Mouse (Mus musculus): ENCODE results near the gene Ppp2r3a. TPM values are rescaled to one million over a fixed set of nuclear protein-coding genes. Genes with fewer than 3 reads are reported as not detected.
A peak's percentile ranks its signal among the peaks of the same experiment; 100 is the strongest.

Ppp2r3a gene
- polyA plus RNA-seq, 1 experiment from 2014 or later: 2.2 TPM

DNA sequence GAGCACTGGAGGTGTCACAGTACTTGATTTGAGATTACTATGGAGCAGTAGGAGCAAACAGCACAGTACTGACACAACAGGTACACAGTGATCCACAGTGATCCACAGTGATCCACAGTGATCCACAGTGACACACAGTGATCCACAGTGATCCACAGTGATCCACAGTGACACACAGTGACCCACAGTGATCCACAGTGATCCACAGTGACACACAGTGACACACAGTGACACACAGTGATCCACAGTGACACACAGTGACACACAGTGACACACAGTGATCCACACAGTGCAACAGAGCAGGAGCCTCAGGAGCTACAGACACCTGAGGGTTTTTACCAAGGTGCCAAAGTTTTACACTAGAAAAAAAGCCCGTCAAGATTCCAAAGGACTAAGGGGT is 154.1 kb downstream of the Ppp2r3a start:
- no peak overlapping the region for H3K27ac ChIP-seq
- H3K36me3 ChIP-seq: peaks cover 40% of the 10 kb centered on the region
- no peak for DNase-seq
- no peak overlapping the region for H3K9ac ChIP-seq
- H3K4me3 ChIP-seq (replicated peaks): no peak overlapping the region
- 64% methylated on average over 1 of the region's 1 CpGs for WGBS (ENCODE audit: insufficient replicate concordance)
- no peaks in the 10 kb centered on the region for H3K9me3 ChIP-seq (replicated peaks)
- H3K4me1 ChIP-seq (replicated peaks): peaks cover 25% of the 10 kb centered on the region
- no peaks in the 10 kb centered on the region for H3K27me3 ChIP-seq
- no peak overlapping the region for H3K4me2 ChIP-seq
- ATAC-seq (ENCODE audit: low read depth): no peak

DNA sequence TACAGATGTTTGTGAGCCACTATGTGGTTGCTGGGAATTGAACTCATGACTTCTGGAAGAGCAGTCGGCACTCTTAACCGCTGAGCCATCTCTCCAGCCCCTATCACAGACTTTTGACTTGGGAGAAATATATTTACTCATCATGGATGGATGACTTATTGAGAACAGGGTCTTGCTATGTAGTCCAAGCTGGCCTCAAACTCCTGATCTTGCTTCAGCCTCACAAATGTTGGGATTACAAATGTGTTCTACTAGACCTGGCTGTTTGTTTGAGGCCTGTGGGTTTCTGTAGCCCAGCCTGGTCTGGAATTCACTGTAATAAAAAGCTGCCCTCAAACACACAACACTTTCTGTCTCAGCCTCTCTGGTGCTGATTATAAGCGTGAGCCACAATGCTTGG is 155.1 kb downstream of the Ppp2r3a start:
- WGBS (ENCODE audit: insufficient replicate concordance): 92% methylated on average over 3 of the region's 3 CpGs
- Histone ChIP-seq H3K36me3 (peaks cover 35% of the 10 kb centered on the region), H3K27ac (no peak overlapping the region), H3K9ac (no peak overlapping the region), H3K9me3 (replicated peaks) (no peaks in the 10 kb centered on the region), H3K4me2 (no peak overlapping the region), H3K4me3 (replicated peaks) (no peak overlapping the region), H3K27me3 (no peaks in the 10 kb centered on the region), H3K4me1 (replicated peaks) (peaks cover 23% of the 10 kb centered on the region)
- no peak for DNase-seq
- ATAC-seq (ENCODE audit: low read depth): no peak

DNA sequence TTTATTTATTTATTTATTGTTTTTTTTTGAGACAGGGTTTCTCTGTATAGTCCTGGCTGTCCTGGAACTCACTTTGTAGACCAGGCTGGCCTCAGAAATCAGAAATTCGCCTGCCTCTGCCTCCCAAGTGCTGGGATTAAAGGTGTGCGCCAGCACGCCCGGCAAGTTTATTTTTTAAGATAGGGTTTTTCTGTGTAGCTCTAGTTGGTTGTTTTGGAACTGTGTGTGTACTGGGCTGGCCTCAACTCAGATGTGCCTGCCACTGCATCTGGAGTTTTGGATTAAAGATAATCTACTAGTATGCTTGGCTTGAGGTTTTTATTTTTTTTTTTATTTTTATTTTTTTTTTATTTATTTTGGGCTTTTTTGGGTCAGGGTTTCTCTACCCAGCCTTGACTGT is 156.2 kb downstream of the Ppp2r3a start:
- Histone ChIP-seq H3K4me1 (replicated peaks) (peaks cover 22% of the 10 kb centered on the region), H3K4me3 (replicated peaks) (no peak overlapping the region), H3K27ac (no peak overlapping the region), H3K4me2 (no peak overlapping the region), H3K9me3 (replicated peaks) (no peaks in the 10 kb centered on the region), H3K36me3 (peaks cover 24% of the 10 kb centered on the region), H3K9ac (no peak overlapping the region), H3K27me3 (no peaks in the 10 kb centered on the region)
- WGBS (ENCODE audit: insufficient replicate concordance): 77% methylated on average over 4 of the region's 4 CpGs
- DNase-seq: no peak
- ATAC-seq (ENCODE audit: low read depth): no peak

DNA sequence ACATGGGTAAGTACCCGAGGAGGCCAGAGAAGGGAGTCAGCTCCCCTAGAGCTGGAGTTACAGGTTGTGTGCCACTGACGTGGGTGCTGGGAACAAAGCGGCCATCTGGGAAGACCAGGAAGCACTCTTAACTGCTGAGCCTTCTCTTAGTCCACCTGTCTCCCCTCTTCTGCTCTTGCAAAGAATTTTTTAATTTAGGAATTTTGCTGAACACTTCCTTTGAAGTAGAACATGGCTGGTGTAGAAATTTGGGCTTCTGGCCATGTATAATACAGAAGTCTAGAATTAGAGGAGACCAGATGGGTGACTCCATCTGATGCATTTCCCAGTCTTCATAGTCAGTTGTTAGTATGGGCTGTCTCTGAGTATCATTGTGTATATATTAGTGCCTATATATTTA is 167.9 kb downstream of the Ppp2r3a start:
- Histone ChIP-seq H3K9me3 (replicated peaks) (no peaks in the 10 kb centered on the region), H3K4me2 (no peak overlapping the region), H3K36me3 (peaks cover 11% of the 10 kb centered on the region), H3K27ac (no peak overlapping the region), H3K27me3 (no peaks in the 10 kb centered on the region), H3K4me3 (replicated peaks) (no peak overlapping the region), H3K9ac (no peak overlapping the region), H3K4me1 (replicated peaks) (peaks cover 36% of the 10 kb centered on the region)
- no peak for ATAC-seq (ENCODE audit: low read depth)
- no peak for DNase-seq
- 70% methylated on average over 3 of the region's 3 CpGs for WGBS (ENCODE audit: insufficient replicate concordance)

DNA sequence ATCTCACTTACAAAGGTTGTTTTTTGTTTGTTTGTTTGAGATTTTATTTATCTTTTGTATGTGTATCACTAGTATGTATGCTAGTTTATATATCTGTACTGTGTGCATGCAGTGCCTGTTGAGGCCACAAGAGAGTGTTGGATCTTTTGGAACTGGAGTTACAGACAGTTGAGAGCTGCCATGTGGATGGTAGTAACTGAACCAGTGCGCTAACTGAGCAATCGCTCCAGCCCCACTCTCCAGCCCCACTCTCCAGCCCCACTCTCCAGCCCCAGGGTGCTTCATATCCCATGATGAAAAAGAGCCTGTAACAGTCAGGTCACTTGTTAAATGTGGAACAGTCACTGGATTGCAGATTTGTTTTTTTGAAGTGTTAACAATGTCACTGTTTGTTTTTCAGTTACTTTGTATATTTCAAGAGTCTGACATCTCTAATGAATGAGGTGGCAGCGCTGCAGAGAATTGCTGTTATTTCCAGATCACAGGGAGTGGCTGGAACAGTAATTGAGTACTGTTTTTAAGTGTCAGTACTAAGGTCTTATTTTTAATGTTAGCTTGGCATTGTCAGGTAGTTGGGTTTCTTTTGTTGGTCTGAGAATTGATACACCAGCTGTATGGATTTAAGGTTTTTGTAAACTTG is 171.4 kb downstream of the Ppp2r3a start:
- H3K4me2 ChIP-seq: peak overlapping the region; percentile 21; the same call in 1 of the 2 replicates
- peaks cover 11% of the 10 kb centered on the region for H3K36me3 ChIP-seq
- H3K27ac ChIP-seq: peak overlapping the region; percentile 9; the same call in 1 of the 2 replicates
- DNase-seq: no peak
- no peak overlapping the region for H3K9ac ChIP-seq
- H3K4me3 ChIP-seq (replicated peaks): no peak overlapping the region
- ATAC-seq (ENCODE audit: low read depth): no peak
- H3K4me1 ChIP-seq (replicated peaks): peaks cover 55% of the 10 kb centered on the region
- 81% methylated on average over 3 of the region's 3 CpGs for WGBS (ENCODE audit: insufficient replicate concordance)
- no peaks in the 10 kb centered on the region for H3K9me3 ChIP-seq (replicated peaks)
- H3K27me3 ChIP-seq: no peaks in the 10 kb centered on the region

DNA sequence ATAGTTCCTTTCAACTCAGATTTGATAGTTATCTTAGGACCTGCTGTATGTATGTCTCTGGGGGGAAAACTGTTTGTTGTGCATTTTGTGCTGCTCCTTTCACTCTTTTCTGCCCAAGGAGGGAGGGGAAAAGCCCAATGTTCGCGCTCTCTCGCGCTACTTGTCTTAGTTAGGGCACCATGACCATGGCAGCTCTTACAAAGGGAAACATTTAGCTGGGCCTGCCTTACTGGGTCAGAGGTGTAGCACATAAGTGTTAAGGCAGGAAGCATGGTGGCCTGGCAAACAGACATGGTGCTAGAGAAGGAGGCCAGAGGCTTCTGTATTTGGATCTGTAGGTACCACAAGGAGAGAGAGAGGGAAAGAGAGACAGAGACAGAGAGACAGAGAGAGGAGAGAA is 173.0 kb downstream of the Ppp2r3a start:
- 64% methylated on average over 4 of the region's 4 CpGs for WGBS (ENCODE audit: insufficient replicate concordance)
- no peak for ATAC-seq (ENCODE audit: low read depth)
- H3K27ac ChIP-seq: peak overlapping the region; percentile 51
- H3K36me3 ChIP-seq: peaks cover 9% of the 10 kb centered on the region
- peaks cover 47% of the 10 kb centered on the region for H3K4me1 ChIP-seq (replicated peaks)
- H3K4me3 ChIP-seq (replicated peaks): peak overlapping the region; percentile 90
- H3K9me3 ChIP-seq (replicated peaks): no peaks in the 10 kb centered on the region
- H3K4me2 ChIP-seq: peak overlapping the region; percentile 69
- H3K27me3 ChIP-seq: no peaks in the 10 kb centered on the region
- H3K9ac ChIP-seq: peak overlapping the region; percentile 55
- no peak for DNase-seq

DNA sequence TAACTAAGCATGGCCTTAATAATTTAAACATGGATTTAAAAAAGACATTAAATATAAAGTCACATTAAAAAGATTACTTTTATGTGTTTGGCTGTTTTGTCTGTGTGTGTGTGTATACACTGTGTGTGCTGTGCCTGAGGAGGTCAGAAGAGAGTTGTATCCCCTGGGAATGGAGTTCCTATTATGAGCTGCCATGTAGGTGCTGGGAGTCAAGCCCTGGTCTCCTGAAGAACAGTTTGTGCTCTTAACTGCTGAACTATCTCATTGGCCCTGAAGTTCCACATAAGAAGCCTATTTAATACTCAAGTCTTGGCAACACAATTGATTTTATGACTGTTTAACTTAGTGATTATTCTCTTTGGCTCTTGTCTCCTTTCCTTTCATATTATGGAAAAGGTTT is 174.1 kb downstream of the Ppp2r3a start:
- H3K27me3 ChIP-seq: no peaks in the 10 kb centered on the region
- peaks cover 7% of the 10 kb centered on the region for H3K36me3 ChIP-seq
- H3K4me1 ChIP-seq (replicated peaks): peaks cover 53% of the 10 kb centered on the region
- ATAC-seq (ENCODE audit: low read depth): no peak
- H3K4me3 ChIP-seq (replicated peaks): peak overlapping the region; percentile 90
- peak overlapping the region; percentile 94 for H3K4me2 ChIP-seq
- DNase-seq: no peak
- peak overlapping the region; percentile 99; the same call in 1 of the 2 replicates for H3K27ac ChIP-seq
- H3K9ac ChIP-seq: peak overlapping the region; percentile 96
- H3K9me3 ChIP-seq (replicated peaks): no peaks in the 10 kb centered on the region

DNA sequence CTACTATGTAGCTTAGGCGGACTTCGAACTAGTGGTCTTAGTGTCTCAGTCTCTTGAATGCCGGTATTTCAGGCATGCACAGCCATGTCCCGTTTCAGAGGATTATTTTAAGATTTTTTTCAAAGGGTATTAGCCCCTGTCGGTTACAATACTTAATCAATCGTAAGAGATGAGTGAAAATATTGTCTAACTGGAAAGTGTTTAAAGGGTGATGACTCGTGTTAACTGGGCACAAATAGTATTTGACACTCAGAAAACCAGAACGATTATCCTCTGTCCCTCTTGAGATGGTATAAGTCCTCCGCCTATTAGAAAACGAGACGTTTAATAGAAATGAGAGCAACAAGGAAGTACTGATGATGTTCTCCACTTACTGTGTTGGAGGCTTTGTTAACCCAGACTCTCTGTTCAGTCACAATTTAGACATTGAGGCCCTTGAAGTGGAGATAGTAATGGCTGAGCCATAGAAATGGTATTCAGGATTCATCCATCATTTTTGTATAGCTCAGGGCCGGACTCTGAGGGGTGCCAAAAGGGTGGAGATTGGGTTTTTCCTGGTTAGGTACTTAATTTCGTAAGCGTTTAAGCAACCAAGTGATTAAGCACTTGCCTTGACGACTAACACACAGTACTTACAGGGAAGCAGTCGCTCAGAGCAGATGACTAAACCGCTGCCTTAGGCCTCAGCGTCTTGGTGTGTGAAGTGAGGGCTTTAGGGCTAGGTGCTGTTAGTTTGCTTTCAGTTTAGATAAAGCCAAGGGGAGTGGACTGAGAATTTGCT is 175.3 kb downstream of the Ppp2r3a start:
- Histone ChIP-seq H3K4me3 (replicated peaks) (peak overlapping the region; percentile 90), H3K27ac (peak overlapping the region; percentile 99), H3K4me2 (peak overlapping the region; percentile 94), H3K27me3 (no peaks in the 10 kb centered on the region), H3K4me1 (replicated peaks) (peaks cover 53% of the 10 kb centered on the region), H3K36me3 (peaks cover 7% of the 10 kb centered on the region), H3K9ac (peak overlapping the region; percentile 96), H3K9me3 (replicated peaks) (no peaks in the 10 kb centered on the region)
- WGBS (ENCODE audit: insufficient replicate concordance): under 1% methylated on average over 18 of the region's 18 CpGs
- ATAC-seq (ENCODE audit: low read depth): no peak
- DNase-seq: no peak

DNA sequence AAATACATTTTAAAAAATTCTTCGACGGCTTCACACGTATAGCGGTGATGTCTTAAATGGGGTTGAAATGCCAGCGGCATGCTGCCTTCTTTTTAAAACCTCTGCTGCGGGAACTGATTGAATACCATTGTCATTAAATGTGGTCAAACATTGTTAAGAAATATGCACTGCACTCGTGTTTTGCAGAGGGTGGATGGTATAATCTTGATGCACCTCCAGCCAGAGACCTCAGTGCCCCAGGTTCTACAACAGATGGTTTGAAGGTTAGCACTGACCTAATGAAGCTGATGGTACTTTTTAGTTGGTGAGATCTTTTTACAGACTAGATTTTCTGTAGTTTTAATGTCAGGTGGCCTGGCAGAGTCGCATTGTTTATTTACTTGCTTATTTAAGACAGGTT is 175.9 kb downstream of the Ppp2r3a start:
- H3K27me3 ChIP-seq: no peaks in the 10 kb centered on the region
- H3K9ac ChIP-seq: peak overlapping the region; percentile 96
- DNase-seq: no peak
- H3K9me3 ChIP-seq (replicated peaks): no peaks in the 10 kb centered on the region
- peaks cover 5% of the 10 kb centered on the region for H3K36me3 ChIP-seq
- H3K4me2 ChIP-seq: peak overlapping the region; percentile 94
- no peak for ATAC-seq (ENCODE audit: low read depth)
- H3K27ac ChIP-seq: peak overlapping the region; percentile 99
- H3K4me1 ChIP-seq (replicated peaks): peaks cover 48% of the 10 kb centered on the region
- under 1% methylated on average over 8 of the region's 8 CpGs for WGBS (ENCODE audit: insufficient replicate concordance)
- peak overlapping the region; percentile 90 for H3K4me3 ChIP-seq (replicated peaks)

DNA sequence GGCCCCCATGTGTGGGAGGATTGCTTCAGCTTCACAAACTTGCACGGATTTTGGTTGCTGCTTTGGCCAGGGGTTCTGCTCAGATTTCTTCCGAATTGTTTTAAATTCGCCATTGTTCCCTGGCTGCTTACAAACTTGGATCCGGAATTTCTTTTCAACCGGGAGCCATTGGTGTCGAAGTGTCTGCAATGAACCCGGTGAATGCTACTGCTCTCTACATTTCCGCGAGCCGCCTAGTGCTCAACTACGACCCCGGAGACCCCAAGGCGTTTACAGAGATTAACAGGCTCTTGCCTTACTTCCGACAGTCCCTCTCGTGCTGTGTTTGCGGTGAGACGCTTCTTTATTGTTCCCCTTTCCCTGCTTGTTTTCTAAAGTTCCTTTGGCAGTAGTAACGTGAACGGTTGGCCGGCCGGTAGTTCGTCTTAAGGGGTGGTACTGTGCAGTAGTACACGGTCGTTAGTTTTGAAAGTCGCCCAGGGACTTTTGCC is 176.5 kb downstream of the Ppp2r3a start:
- H3K9me3 ChIP-seq (replicated peaks): no peaks in the 10 kb centered on the region
- DNase-seq: no peak
- H3K36me3 ChIP-seq: peaks cover 2% of the 10 kb centered on the region
- H3K4me3 ChIP-seq (replicated peaks): peak overlapping the region; percentile 90
- peak overlapping the region; percentile 96 for H3K9ac ChIP-seq
- H3K27me3 ChIP-seq: no peaks in the 10 kb centered on the region
- WGBS (ENCODE audit: insufficient replicate concordance): under 1% methylated on average over 25 of the region's 25 CpGs
- H3K27ac ChIP-seq: peak overlapping the region; percentile 99
- peak overlapping the region; percentile 94 for H3K4me2 ChIP-seq
- peaks cover 45% of the 10 kb centered on the region for H3K4me1 ChIP-seq (replicated peaks)
- no peak for ATAC-seq (ENCODE audit: low read depth)

DNA sequence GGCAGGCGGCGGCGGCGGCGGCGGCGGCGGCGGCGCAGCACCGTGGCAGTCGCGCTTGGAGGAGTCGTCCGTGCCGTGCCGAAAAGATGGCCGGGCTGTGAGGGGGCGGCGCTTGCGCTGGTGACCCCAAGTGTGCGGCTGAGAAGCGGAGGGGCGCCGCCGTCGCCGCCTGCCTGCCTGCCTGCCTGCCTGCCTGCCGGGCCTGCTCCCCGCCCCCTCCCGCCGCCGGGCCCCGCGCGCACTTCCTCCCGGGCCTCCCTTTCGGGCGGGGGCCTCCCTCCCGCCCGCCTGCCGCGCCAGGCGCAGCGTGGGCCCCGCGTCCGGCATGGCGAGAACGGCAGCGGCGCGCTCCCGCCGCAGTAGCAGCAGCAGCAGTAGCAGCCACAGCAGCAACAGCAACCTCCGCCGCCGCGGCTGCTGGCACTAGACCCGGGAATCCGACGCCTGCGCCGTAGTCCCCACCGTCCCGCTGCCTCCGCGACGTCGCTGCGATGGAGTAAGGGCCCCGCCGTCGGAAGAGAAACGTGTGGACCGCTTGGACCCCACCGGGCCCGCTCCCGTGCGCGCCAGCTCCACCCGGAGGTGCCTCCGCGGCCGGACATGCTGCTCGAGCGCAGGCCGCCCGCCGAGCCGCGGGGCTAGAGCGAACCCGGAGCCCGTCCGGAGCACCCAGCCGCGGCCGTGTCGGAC is 177.1 kb downstream of the Ppp2r3a start:
- under 1% methylated on average over 93 of the region's 100 CpGs for WGBS (ENCODE audit: insufficient replicate concordance)

More for the DNA sequence above, 177.1 kb downstream of the Ppp2r3a start:
- H3K4me1 ChIP-seq (replicated peaks): peaks cover 38% of the 10 kb centered on the region
- no peaks in the 10 kb centered on the region for H3K9me3 ChIP-seq (replicated peaks)
- no peaks in the 10 kb centered on the region for H3K27me3 ChIP-seq
- DNase-seq: peak; percentile 74
- H3K27ac ChIP-seq: peak overlapping the region; percentile 99
- peak; percentile 60 for ATAC-seq (ENCODE audit: low read depth)
- H3K4me3 ChIP-seq (replicated peaks): peak overlapping the region; percentile 90
- H3K4me2 ChIP-seq: peak overlapping the region; percentile 94
- H3K9ac ChIP-seq: peak overlapping the region; percentile 96
- H3K36me3 ChIP-seq: no peaks in the 10 kb centered on the region; the same call in 1 of the 2 replicates

Measured in liver, embryonic 13.5 days (tissue).